Mouse (Mus musculus): Measurements from ENCODE around the gene Opa3. TPM values are rescaled to one million over a fixed set of nuclear protein-coding genes. Genes with fewer than 3 reads are reported as not detected.
A peak's percentile ranks its signal among the peaks of the same experiment; 100 is the strongest.

Gene Opa3
- polyA plus RNA-seq, 1 experiment from 2014 or later = 34.1 TPM

DNA sequence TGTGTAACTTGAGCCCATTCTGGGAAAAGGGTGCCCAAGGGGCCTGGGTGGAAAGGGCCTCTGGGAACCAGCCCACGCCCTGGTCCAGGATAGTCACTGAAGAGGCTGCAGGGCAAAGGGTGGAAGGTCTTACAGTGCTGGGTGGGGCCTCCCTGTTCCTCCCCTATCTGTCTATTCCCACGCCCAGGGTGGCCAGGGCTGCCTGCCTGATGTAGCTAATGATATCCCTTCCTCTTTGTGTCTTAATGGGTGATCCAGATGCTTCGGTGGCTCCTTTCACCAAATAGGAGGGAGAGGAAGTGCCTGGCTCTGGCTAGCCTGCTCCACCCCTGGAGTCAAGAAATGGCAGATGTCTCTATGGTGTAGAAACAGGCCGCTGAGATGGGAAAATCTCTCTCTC lies 3.2 kb upstream of the Opa3 start:
- DNase-seq (ENCODE audit: low spot score) = no peak
- H3K9me3 ChIP-seq (ENCODE audit: control insufficient read depth, low read length) = no peaks in the 10 kb centered on the region
- WGBS = 88% methylated on average over 4 of the region's 4 CpGs
- H3K36me3 ChIP-seq (replicated peaks; ENCODE audit: control insufficient read depth, insufficient read depth) = no peaks in the 10 kb centered on the region; the same call in 1 of the 2 replicates
- no peak overlapping the region for H3K4me3 ChIP-seq (replicated peaks; ENCODE audit: low read length)
- H3K4me2 ChIP-seq (replicated peaks) = no peak overlapping the region
- no peak overlapping the region for H3K27ac ChIP-seq
- no peaks in the 10 kb centered on the region for H3K27me3 ChIP-seq (ENCODE audit: control insufficient read depth, insufficient read depth, low read length)
- no peak for ATAC-seq (ENCODE audit: low FRiP score)
- H3K4me1 ChIP-seq (replicated peaks; ENCODE audit: control insufficient read depth, insufficient read depth, low read length) = peaks cover 15% of the 10 kb centered on the region
- H3K9ac ChIP-seq = no peak overlapping the region

DNA sequence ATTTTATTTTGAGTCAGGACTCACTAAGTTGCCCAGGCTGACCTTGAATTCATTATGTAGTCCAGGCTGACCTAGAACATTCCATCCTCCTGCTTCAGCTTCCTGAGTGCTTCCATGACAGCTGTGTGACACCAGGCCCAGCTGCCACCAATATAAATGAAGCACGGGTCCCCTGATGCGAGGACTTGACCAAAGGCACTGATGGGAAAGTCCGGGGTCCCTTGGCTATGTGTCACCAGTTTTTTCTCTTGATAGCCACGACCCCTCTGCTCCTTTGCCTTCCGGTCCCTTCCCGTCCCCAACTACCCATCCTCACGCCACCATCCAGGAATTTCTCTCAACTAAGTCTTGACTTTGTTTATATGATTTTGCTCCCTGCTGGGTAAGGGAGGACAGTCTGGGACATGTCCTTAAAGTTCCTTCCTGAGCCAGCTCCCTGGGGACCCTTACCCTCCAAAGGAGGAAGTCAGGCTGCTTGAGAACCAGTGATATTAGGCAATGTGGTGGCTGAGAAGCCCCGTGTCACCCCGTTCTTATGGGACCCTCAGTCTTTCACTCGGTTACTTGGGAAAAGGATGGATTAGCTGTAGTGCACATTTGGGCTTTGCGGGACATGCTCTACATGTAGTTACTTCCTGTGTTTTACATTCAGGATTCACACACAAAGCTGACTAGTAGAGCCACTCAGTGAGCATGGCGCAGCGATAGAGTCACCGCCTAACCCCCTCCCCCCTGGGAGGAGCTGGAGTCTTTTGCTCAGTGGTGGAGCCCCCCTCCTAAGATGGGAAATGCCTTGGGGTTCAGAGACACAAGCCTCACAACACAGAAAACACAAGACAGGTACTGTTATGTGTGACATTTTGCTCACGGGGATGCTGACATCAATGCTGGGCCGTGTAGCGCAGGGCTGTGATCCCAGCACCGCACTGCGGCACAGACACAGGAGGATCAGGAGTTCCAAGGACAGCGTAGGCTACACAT lies 1.0 kb upstream of the Opa3 start:
- Histone ChIP-seq H3K27me3 (ENCODE audit: control insufficient read depth, insufficient read depth, low read length) (no peaks in the 10 kb centered on the region), H3K27ac (peak overlapping the region; percentile 100), H3K4me2 (replicated peaks) (peak overlapping the region; percentile 94), H3K9ac (peak overlapping the region; percentile 72), H3K9me3 (ENCODE audit: control insufficient read depth, low read length) (no peaks in the 10 kb centered on the region), H3K36me3 (replicated peaks; ENCODE audit: control insufficient read depth, insufficient read depth) (no peaks in the 10 kb centered on the region; the same call in 1 of the 2 replicates), H3K4me1 (replicated peaks; ENCODE audit: control insufficient read depth, insufficient read depth, low read length) (peaks cover 18% of the 10 kb centered on the region), H3K4me3 (replicated peaks; ENCODE audit: low read length) (peak overlapping the region; percentile 55)
- whole genome bisulfite sequencing = 17% methylated on average over 20 of the region's 20 CpGs
- DNase-seq (ENCODE audit: low spot score) = peak; percentile 56
- ATAC-seq (ENCODE audit: low FRiP score) = peak; percentile 18

DNA sequence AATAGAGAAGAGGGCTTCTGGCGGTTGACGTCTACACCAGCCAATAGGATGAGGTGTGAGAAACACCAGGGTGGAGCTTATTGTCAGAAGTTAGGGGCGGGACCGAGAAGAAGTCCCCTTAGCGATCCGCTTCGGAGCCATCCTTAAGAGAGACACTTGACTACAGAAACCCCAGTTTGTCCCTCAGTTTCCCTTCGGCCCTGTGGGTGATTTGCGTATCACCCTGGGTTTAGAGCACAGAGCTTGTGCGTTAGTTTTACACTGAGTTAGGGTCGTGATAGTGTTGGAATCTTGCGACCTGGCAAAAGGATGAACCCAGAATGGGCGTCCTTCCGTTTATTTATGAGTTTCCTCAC lies 637 bp downstream of the Opa3 start:
- H3K36me3 ChIP-seq (replicated peaks; ENCODE audit: control insufficient read depth, insufficient read depth) = no peaks in the 10 kb centered on the region; the same call in 1 of the 2 replicates
- H3K4me1 ChIP-seq (replicated peaks; ENCODE audit: control insufficient read depth, insufficient read depth, low read length) = peaks cover 18% of the 10 kb centered on the region
- no peaks in the 10 kb centered on the region for H3K27me3 ChIP-seq (ENCODE audit: control insufficient read depth, insufficient read depth, low read length)
- H3K27ac ChIP-seq = peak overlapping the region; percentile 100
- WGBS = 0% methylated on average over 14 of the region's 14 CpGs
- DNase-seq (ENCODE audit: low spot score) (no peak), ATAC-seq (ENCODE audit: low FRiP score) (no peak)
- H3K4me3 ChIP-seq (replicated peaks; ENCODE audit: low read length) = peak overlapping the region; percentile 55
- H3K9ac ChIP-seq = peak overlapping the region; percentile 74
- H3K9me3 ChIP-seq (ENCODE audit: control insufficient read depth, low read length) = no peaks in the 10 kb centered on the region
- peak overlapping the region; percentile 94 for H3K4me2 ChIP-seq (replicated peaks)

DNA sequence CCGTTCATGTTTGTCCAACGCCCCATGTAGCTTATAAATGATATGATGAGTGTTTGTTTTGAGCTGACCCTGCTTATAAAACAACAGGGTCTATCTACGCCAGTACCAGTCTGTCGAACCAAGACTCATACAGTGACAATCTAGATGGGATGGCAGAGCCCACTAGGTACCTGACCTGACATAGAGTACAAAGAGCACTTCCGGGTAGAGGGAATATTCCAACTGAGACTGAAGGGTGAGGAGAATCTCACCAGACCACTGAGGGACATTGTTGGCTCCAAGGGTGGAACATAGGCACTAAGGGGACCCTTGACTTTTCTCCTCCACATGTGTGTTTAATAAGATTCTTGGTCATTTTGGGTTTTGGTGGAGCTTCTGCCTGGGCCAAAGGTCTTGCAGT lies 1.3 kb downstream of the Opa3 start:
- ATAC-seq (ENCODE audit: low FRiP score) = no peak
- DNase-seq (ENCODE audit: low spot score) = no peak
- Histone ChIP-seq H3K9me3 (ENCODE audit: control insufficient read depth, low read length) (no peaks in the 10 kb centered on the region), H3K9ac (peak overlapping the region; percentile 74), H3K4me1 (replicated peaks; ENCODE audit: control insufficient read depth, insufficient read depth, low read length) (peaks cover 18% of the 10 kb centered on the region), H3K4me2 (replicated peaks) (peak overlapping the region; percentile 94), H3K27ac (peak overlapping the region; percentile 100), H3K4me3 (replicated peaks; ENCODE audit: low read length) (peak overlapping the region; percentile 55), H3K27me3 (ENCODE audit: control insufficient read depth, insufficient read depth, low read length) (no peaks in the 10 kb centered on the region), H3K36me3 (replicated peaks; ENCODE audit: control insufficient read depth, insufficient read depth) (no peaks in the 10 kb centered on the region; the same call in 1 of the 2 replicates)
- WGBS = 49% methylated on average over 5 of the region's 5 CpGs

DNA sequence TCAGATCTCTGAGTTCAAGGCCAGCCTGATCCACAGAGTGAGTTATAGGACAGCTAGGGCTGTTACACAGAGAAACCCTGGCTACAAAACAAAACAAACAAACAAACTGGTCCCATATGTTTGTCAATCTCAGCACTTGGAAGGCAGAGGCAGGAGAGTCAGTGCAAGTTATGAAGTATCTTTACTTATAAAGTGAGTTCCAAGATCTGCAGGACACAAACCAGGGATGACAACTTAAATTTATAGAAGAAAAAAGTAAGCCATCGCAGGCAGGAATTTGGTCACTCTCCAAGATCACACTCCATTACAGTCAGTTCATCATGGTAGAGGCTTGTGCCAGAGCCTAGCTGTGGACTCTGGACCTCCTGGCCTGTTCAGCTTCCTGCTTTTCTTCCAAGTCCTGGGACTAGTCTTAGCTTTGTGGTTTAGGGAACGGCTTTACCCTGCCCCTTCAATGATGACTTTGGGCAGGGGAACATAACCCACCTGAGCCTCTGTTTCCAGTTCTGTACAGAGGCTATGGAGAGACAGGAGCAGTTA lies 2.0 kb downstream of the Opa3 start:
- no peak for ATAC-seq (ENCODE audit: low FRiP score)
- 96% methylated on average over 2 of the region's 2 CpGs for WGBS

DNA sequence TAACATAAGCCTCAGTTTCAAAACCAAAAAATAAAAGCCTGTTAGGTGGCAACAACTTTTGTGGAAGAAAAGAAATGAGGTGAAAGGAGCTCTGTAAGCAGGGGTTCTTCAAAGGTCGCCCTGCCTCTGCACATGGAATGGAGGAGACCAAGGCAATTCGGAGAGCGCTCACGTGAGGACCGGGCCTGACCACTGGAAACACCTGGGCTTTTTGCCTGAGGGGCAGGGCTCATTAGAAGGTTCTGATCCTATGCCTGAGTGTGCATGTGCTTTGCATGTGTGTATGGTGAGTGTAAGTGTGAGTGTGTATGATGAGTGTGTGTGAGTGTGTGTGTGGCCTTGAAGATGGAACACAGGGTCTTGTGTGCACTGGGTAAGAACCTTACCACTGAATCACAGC lies 2.8 kb downstream of the Opa3 start:
- H3K9ac ChIP-seq = no peak overlapping the region
- H3K4me2 ChIP-seq (replicated peaks) = no peak overlapping the region
- no peak overlapping the region for H3K27ac ChIP-seq
- no peak for DNase-seq (ENCODE audit: low spot score)
- H3K27me3 ChIP-seq (ENCODE audit: control insufficient read depth, insufficient read depth, low read length) = no peaks in the 10 kb centered on the region
- 98% methylated on average over 5 of the region's 5 CpGs for WGBS
- H3K36me3 ChIP-seq (replicated peaks; ENCODE audit: control insufficient read depth, insufficient read depth) = no peaks in the 10 kb centered on the region
- no peak for ATAC-seq (ENCODE audit: low FRiP score)
- H3K9me3 ChIP-seq (ENCODE audit: control insufficient read depth, low read length) = no peaks in the 10 kb centered on the region
- peaks cover 18% of the 10 kb centered on the region for H3K4me1 ChIP-seq (replicated peaks; ENCODE audit: control insufficient read depth, insufficient read depth, low read length)
- H3K4me3 ChIP-seq (replicated peaks; ENCODE audit: low read length) = no peak overlapping the region

More for the DNA sequence above, 2.0 kb downstream of the Opa3 start:
- peak overlapping the region; percentile 94; the same call in 1 of the 2 replicates for H3K4me2 ChIP-seq (replicated peaks)
- no peak overlapping the region for H3K27ac ChIP-seq
- no peaks in the 10 kb centered on the region for H3K9me3 ChIP-seq (ENCODE audit: control insufficient read depth, low read length)
- H3K27me3 ChIP-seq (ENCODE audit: control insufficient read depth, insufficient read depth, low read length) = no peaks in the 10 kb centered on the region
- no peaks in the 10 kb centered on the region; the same call in 1 of the 2 replicates for H3K36me3 ChIP-seq (replicated peaks; ENCODE audit: control insufficient read depth, insufficient read depth)
- peak overlapping the region; percentile 39; the same call in 1 of the 2 replicates for H3K9ac ChIP-seq
- DNase-seq (ENCODE audit: low spot score) = no peak
- 0 out of 2 replicates have a peak overlapping the region, but pooled peaks have one; percentile 55 for H3K4me3 ChIP-seq (replicated peaks; ENCODE audit: low read length)
- peaks cover 18% of the 10 kb centered on the region for H3K4me1 ChIP-seq (replicated peaks; ENCODE audit: control insufficient read depth, insufficient read depth, low read length)

DNA sequence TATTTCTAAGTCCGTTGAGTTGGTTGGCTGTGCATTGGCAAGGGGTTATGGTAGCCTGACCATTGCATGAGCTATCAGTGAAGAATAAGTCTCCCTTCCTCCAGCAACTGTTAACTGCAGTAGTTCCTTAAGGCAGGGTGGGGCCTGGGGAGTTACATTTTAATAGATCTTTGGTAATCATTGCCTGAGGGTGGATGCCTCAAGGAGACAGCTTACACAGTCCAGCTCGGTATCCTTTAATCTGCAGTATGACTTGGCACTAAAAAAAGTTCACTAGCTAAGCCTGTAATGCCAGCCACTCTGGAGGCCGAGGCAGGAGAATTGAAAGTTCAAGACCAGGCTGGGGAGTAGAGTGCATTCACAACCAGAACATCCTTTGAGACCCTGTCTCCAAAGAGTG lies 3.7 kb downstream of the Opa3 start:
- no peak overlapping the region for H3K4me3 ChIP-seq (replicated peaks; ENCODE audit: low read length)
- H3K4me2 ChIP-seq (replicated peaks) = no peak overlapping the region
- 92% methylated on average over 3 of the region's 3 CpGs for whole genome bisulfite sequencing
- H3K9me3 ChIP-seq (ENCODE audit: control insufficient read depth, low read length) = no peaks in the 10 kb centered on the region
- peaks cover 15% of the 10 kb centered on the region for H3K4me1 ChIP-seq (replicated peaks; ENCODE audit: control insufficient read depth, insufficient read depth, low read length)
- no peaks in the 10 kb centered on the region for H3K36me3 ChIP-seq (replicated peaks; ENCODE audit: control insufficient read depth, insufficient read depth)
- no peak overlapping the region for H3K27ac ChIP-seq
- no peak overlapping the region for H3K9ac ChIP-seq
- ATAC-seq (ENCODE audit: low FRiP score) (no peak), DNase-seq (ENCODE audit: low spot score) (no peak)
- H3K27me3 ChIP-seq (ENCODE audit: control insufficient read depth, insufficient read depth, low read length) = no peaks in the 10 kb centered on the region

DNA sequence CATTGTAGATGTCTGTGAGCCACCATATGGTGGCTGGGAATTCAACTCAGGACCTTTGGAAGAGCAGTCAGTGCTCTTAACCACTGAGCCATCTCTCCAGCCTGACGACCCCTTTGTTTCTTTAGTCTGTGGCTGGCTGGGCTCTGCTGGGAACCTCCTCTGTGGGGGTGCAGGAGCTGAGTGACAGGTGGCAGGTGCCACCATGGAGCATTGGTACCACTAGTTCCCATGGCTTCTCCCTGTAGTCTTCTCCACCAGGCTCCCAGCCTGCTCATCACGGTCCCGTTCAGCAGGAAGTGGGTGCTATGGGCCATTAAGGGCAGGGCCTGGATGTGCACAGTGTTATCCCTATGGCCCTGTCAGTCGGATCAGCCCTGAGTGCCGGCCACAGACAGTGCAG lies 6.5 kb downstream of the Opa3 start:
- no peaks in the 10 kb centered on the region for H3K9me3 ChIP-seq (ENCODE audit: control insufficient read depth, low read length)
- peaks cover 5% of the 10 kb centered on the region for H3K4me1 ChIP-seq (replicated peaks; ENCODE audit: control insufficient read depth, insufficient read depth, low read length)
- no peaks in the 10 kb centered on the region for H3K36me3 ChIP-seq (replicated peaks; ENCODE audit: control insufficient read depth, insufficient read depth)
- no peak overlapping the region for H3K9ac ChIP-seq
- H3K4me2 ChIP-seq (replicated peaks) = no peak overlapping the region
- no peak overlapping the region for H3K27ac ChIP-seq
- DNase-seq (ENCODE audit: low spot score) (no peak), ATAC-seq (ENCODE audit: low FRiP score) (no peak)
- H3K4me3 ChIP-seq (replicated peaks; ENCODE audit: low read length) = no peak overlapping the region
- no peaks in the 10 kb centered on the region for H3K27me3 ChIP-seq (ENCODE audit: control insufficient read depth, insufficient read depth, low read length)
- 78% methylated on average over 5 of the region's 5 CpGs for WGBS

DNA sequence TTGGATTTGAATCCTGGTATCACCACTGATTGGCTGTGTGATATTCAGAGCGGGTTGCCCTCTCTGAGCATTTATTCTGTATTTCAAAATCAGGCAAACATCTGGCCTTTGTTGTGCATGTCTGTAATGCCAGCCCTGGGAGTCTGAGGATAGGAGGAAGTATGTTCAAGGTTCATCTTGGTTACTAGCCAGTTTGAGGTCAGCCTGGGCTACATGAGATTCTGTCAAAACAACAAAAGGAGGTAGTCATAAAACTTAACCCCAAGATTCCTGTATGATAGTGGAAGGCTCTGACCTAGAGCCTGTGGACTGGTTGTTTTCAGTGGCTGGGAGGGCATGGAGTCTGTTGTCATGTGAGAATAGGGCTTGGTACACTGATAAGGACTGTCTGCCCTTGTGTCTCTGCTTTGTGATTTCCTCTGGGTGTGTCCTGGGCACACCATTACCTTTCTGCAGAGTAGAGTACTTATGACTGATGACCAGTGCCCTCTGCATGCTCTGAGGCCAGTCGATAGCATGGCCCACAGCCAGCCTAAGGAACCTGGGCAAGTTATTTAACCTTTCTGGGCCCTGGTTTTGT lies 7.0 kb downstream of the Opa3 start:
- ATAC-seq (ENCODE audit: low FRiP score) = no peak
- Histone ChIP-seq H3K36me3 (replicated peaks; ENCODE audit: control insufficient read depth, insufficient read depth) (no peaks in the 10 kb centered on the region), H3K9me3 (ENCODE audit: control insufficient read depth, low read length) (no peaks in the 10 kb centered on the region), H3K4me3 (replicated peaks; ENCODE audit: low read length) (no peak overlapping the region), H3K9ac (no peak overlapping the region), H3K27ac (no peak overlapping the region), H3K27me3 (ENCODE audit: control insufficient read depth, insufficient read depth, low read length) (no peaks in the 10 kb centered on the region), H3K4me2 (replicated peaks) (no peak overlapping the region), H3K4me1 (replicated peaks; ENCODE audit: control insufficient read depth, insufficient read depth, low read length) (0 out of 2 replicates have a peak, but pooled peaks cover under 1% of the 10 kb centered on the region)
- DNase-seq (ENCODE audit: low spot score) = no peak
- 91% methylated on average over 2 of the region's 2 CpGs for WGBS
